Mouse (Mus musculus) liver, embryonic 12.5 days (tissue): Measurements from ENCODE around the gene Vdac1. TPM values are rescaled to one million over a fixed set of nuclear protein-coding genes. Genes with fewer than 3 reads are reported as not detected.

Source experiments
- ATAC-seq: fragments of 200-750 bp; cut with Nextera tagmentation; 2 replicates; pipeline ENCODE4 v1.8.0; 2017; ENCODE audit warnings: moderate number of reproducible peaks, mild to moderate bottlenecking, moderate library complexity
- H3K27ac ChIP-seq: fragments of 300-500 bp; sonication (generic); 2 replicates; pipeline ENCODE4 v1.5.1; 2016; ENCODE audit warnings: mild to moderate bottlenecking
- H3K27me3 ChIP-seq: fragments of 300-500 bp; sonication (generic); replicated peaks from 2 replicates; pipeline ENCODE4 v1.6.1; 2016; ENCODE audit warnings: mild to moderate bottlenecking, moderate library complexity
- H3K36me3 ChIP-seq: fragments of 300-500 bp; sonication (generic); 2 replicates; pipeline ENCODE4 v1.6.1; 2016; ENCODE audit warnings: mild to moderate bottlenecking, moderate library complexity
- H3K4me1 ChIP-seq: fragments of 300-500 bp; sonication (generic); 2 replicates; pipeline ENCODE4 v1.6.1; 2016
- H3K4me2 ChIP-seq: fragments of 300-500 bp; sonication (generic); 2 replicates; pipeline ENCODE4 v1.6.1; 2016; ENCODE audit warnings: mild to moderate bottlenecking, moderate library complexity
- H3K4me3 ChIP-seq: fragments of 300-500 bp; sonication (generic); 2 replicates; pipeline ENCODE4 v1.5.1; 2016; ENCODE audit warnings: mild to moderate bottlenecking, moderate library complexity
- H3K9ac ChIP-seq: fragments of 300-500 bp; sonication (generic); 2 replicates; pipeline ENCODE4 v1.6.1; 2016; ENCODE audit warnings: mild to moderate bottlenecking, moderate library complexity
- H3K9me3 ChIP-seq: fragments of 300-500 bp; sonication (generic); replicated peaks from 2 replicates; pipeline ENCODE4 v1.6.1; 2016; ENCODE audit warnings: mild to moderate bottlenecking, moderate library complexity
- WGBS: fragments of 180-500 bp; shearing (Covaris S2); methylation state at CpG from one replicate; pipeline ENCODE4 v1.1.7; 2016; ENCODE audit not compliant: insufficient replicate concordance; 5-methylcytosine and 5-hydroxymethylcytosine counted together
- polyA plus RNA-seq: library from polyadenylated mRNA; unstranded; fragments of >200 nt; fragmentation: Nextera tagmentation; extraction: Ambion mirVana; gene quantifications from 2 replicates; pipeline ENCODE4 v1.2.1, GENCODE M21; 2016

The Vdac1 gene
- polyA plus RNA-seq, 1 experiment from 2014 or later = 159 TPM

GRCm38 (mm10) chr11:52432148-52432547 lies 71.5 kb downstream of the Vdac1 start:
- WGBS = 67% methylated on average over 5 of the region's 5 CpGs
- Histone ChIP-seq H3K9me3 (no peaks in the 10 kb centered on the region), H3K36me3 (no peaks in the 10 kb centered on the region)

GRCm38 (mm10) chr11:52433076-52433796 lies 72.6 kb downstream of the Vdac1 start:
- Histone ChIP-seq H3K4me3 (no peak overlapping the region), H3K9me3 (no peaks in the 10 kb centered on the region), H3K27me3 (peaks cover 26% of the 10 kb centered on the region), H3K9ac (no peak overlapping the region), H3K27ac (no peak overlapping the region), H3K4me1 (no peaks in the 10 kb centered on the region), H3K4me2 (no peak overlapping the region), H3K36me3 (no peaks in the 10 kb centered on the region)
- WGBS = 71% methylated on average over 8 of the region's 8 CpGs
- no peak for ATAC-seq

More at GRCm38 (mm10) chr11:52432148-52432547, 71.5 kb downstream of the Vdac1 start:
- H3K27me3 ChIP-seq = peaks cover 22% of the 10 kb centered on the region
- no peaks in the 10 kb centered on the region for H3K4me1 ChIP-seq
- no peak overlapping the region for H3K4me3 ChIP-seq
- ATAC-seq = no peak
- no peak overlapping the region for H3K4me2 ChIP-seq
- no peak overlapping the region for H3K27ac ChIP-seq
- H3K9ac ChIP-seq = no peak overlapping the region

DNA sequence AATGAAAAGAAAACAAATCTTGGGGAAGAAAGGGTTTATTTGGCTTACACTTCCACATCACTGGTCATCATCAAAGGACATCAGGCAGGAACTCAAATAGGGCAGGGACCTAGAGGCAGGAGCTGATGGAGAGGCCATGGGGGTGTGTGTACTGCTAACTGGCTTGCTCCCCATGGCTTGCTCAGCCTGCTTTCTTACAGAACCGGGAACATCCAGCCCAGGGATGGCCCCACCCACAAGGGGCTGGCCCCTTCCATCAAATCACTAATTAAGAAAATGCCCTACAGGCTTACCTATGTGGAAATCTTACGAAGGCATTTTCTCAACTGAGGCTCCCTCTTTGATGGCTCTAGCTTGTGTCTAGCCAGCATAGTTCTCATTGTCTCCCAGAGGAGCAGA lies 73.1 kb downstream of the Vdac1 start:
- H3K27ac ChIP-seq = no peak overlapping the region
- no peak for ATAC-seq
- H3K27me3 ChIP-seq = peaks cover 26% of the 10 kb centered on the region
- H3K36me3 ChIP-seq = no peaks in the 10 kb centered on the region
- H3K9ac ChIP-seq = no peak overlapping the region
- H3K4me2 ChIP-seq = no peak overlapping the region
- H3K9me3 ChIP-seq = no peaks in the 10 kb centered on the region
- no peaks in the 10 kb centered on the region for H3K4me1 ChIP-seq
- WGBS = 54% methylated on average over 2 of the region's 2 CpGs
- H3K4me3 ChIP-seq = no peak overlapping the region

- WGBS = 78% methylated on average over 5 of the region's 5 CpGs
- no peaks in the 10 kb centered on the region for H3K9me3 ChIP-seq
- H3K4me2 ChIP-seq = no peak overlapping the region
- H3K27me3 ChIP-seq = peaks cover 26% of the 10 kb centered on the region
- no peak overlapping the region for H3K4me3 ChIP-seq
- no peak overlapping the region for H3K9ac ChIP-seq
- no peaks in the 10 kb centered on the region for H3K4me1 ChIP-seq
- ATAC-seq = no peak
- H3K27ac ChIP-seq = no peak overlapping the region
- H3K36me3 ChIP-seq = no peaks in the 10 kb centered on the region
These were observed 74.8 kb downstream of the Vdac1 start for GRCm38 (mm10) chr11:52435466-52435865.

- Histone ChIP-seq H3K27ac (no peak overlapping the region), H3K27me3 (peaks cover 18% of the 10 kb centered on the region), H3K9ac (no peak overlapping the region), H3K4me2 (no peak overlapping the region), H3K4me1 (no peaks in the 10 kb centered on the region), H3K9me3 (no peaks in the 10 kb centered on the region), H3K36me3 (no peaks in the 10 kb centered on the region), H3K4me3 (no peak overlapping the region)
- WGBS = 24% methylated on average over 10 of the region's 10 CpGs
- no peak for ATAC-seq
These were observed 76.5 kb downstream of the Vdac1 start for GRCm38 (mm10) chr11:52437123-52437522.

Other genes starting within 250 kb of the Vdac1 start
- not detected in 2 replicates for gene Olfr1373, start 215.3 kb upstream of the Vdac1 start, polyA plus RNA-seq
- gene Olfr1371, start 146.9 kb upstream of the Vdac1 start, polyA plus RNA-seq = not detected in 2 replicates
- gene Skp1a, start 128.9 kb upstream of the Vdac1 start, polyA plus RNA-seq = 384 and 391 TPM in 2 replicates
- 3.8 and 4.4 TPM in 2 replicates for gene Tcf7, start 77.8 kb upstream of the Vdac1 start, polyA plus RNA-seq
- gene 9530068E07Rik, start 35.6 kb downstream of the Vdac1 start, polyA plus RNA-seq = 72.5 and 76.4 TPM in 2 replicates